Mouse (Mus musculus) olfactory bulb, adult 2 months (tissue): ENCODE results near the gene Acer1.

Experiments used
- CTCF ChIP-seq: fragments of 200-500 bp; IDR thresholded peaks from 2 replicates; pipeline ENCODE4 v1.5.1; 2012; ENCODE audit warnings: low read depth, mild to moderate bottlenecking, low read length, moderate library complexity; ENCODE audit not compliant: insufficient read depth
- POLR2A ChIP-seq: fragments of 200-500 bp; IDR thresholded peaks from 2 replicates; pipeline ENCODE4 v1.6.1; 2012; ENCODE audit warnings: mild to moderate bottlenecking, low read depth, low read length, moderate library complexity; ENCODE audit not compliant: insufficient read depth

DNA sequence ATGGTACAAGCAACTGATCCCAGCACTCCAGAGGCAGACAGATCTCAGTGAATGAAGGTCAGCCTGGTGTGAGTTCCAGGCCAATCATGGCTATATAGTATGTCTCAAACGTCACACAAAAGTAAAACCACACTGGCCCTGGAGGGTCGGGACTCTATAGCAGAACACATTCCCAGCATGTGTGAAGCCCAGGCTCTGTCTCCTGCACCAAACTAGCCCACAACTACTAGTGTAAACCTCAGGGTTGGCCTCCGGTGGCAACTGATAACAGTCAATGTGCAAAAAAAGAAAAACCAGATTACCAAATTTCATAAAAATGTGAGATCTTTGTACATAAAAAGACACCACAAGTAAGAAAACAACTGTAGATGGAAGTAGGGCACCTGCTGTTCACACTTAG, 68.9 kb downstream of the Acer1 start:
- no peak for TF ChIP-seq CTCF
- TF ChIP-seq POLR2A = no peak
